Mouse (Mus musculus): ENCODE measurements at regions not wholly inside any gene's neighbourhood (a gene's known extent, or its start where the extent isn't known, plus 50 kb on each side); places are given as distances from the start of the nearest gene placed in this dataset.

DNA sequence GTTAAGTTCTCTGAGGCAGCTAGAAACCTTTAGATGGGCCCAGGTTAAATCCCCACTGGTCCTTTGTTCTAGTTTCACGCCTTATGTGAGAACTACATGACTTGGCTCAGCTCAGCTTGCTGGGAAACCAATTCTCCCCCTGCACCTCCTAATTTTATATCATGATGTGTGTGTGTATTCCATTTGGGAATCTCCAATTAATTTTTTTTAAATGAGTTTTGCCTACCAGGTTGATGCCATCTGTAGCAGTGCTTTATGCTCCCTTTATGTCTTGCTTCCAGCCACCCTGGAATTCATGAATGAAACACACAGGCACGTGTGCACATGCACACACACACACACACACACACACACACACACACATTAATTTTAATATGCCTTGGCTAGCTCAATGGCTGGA is 180.0 kb upstream of the Gli3 start:
- peak in 1 of 2 experiments; percentile 2 for DNase-seq

DNA sequence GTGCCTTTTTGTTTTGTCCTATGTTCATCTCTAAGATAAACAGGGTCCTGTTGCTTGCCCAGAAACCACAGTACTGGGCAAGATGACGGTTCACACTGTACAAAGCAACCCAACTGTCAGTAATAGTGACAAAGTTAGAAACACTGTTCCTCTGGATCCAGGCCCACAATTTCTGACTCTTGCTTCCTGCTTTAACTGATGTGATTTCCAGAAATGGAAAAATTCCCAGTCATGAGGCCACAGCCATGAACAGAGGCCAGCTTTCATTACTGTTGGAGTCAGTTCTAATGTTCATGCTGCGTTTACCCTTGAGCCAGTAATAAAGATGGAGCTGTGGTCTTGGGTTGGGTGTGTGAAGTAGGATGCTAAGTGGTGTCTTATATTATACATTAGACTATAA is 164.6 kb upstream of the Gli3 start:
- DNase-seq, result peak; percentile 3

GRCm38 (mm10) chr13:15325413-15325812 is 137.6 kb upstream of the Gli3 start:
- no peak for DNase-seq

GRCm38 (mm10) chr13:15326146-15326545 is 136.9 kb upstream of the Gli3 start:
- peak; percentile 58 to 66 for DNase-seq

- DNase-seq, result peak in 1 of 2 experiments; percentile 4
Observed at GRCm38 (mm10) chr13:15329561-15329960, 133.5 kb upstream of the Gli3 start.

DNA sequence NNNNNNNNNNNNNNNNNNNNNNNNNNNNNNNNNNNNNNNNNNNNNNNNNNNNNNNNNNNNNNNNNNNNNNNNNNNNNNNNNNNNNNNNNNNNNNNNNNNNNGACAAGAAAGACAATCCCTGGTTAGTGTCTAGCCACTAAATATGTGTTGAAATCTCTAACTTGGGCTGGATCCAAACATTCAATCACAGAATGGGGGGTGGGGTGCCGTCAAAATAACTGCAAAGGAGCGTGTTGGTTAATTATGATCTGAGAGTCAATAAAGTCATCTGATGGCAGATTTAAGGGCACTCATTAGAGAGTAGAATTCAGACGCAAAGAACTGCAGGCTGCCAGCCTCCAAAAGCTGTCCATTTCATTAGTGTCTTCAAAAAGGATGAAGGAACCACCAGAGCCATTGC is 119.6 kb upstream of the Gli3 start:
- no peak for DNase-seq

DNA sequence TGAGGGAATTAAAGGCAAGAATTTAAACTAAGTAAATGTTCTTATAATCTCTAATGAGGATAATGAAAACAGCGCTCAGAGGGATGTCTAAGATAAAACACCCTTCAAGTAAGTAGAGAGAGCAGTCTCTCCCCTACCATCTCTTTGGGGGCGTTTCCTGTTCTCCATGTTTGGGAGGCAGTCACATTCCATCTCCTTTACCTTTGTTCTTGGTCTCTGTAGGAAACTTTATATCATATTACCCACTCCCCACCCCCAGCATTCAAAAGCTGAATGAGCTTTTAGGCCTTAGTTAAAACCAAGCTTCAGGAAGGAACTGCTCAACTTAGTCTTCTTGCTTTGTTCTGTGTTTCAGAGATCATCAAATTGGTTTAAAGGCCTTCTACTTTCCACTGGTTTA is 116.2 kb upstream of the Gli3 start:
- DNase-seq, result no peak

DNA sequence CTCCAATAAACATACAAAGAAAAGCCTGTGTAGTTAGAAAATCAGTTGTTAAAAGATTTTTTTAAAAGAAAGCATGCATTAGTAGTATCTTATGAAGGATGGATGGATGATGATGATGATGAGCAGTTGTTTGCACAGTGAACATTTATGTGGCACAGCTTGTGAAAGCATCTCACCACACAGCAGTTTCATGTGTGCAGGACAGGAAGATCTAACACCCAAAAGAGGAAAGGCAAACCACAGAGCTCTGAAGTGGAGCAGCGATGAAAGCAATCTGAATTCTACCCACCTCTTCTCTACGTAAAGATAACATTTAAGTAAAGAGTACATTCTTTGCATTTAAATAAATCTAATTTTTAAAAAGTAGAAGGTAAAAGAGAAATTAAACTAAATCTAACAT is 96.6 kb upstream of the Gli3 start:
- DNase-seq, result no peak

GRCm38 (mm10) chr13:15380081-15380480 is 83.0 kb upstream of the Gli3 start:
- peak; percentile 65 to 72 for DNase-seq

DNA sequence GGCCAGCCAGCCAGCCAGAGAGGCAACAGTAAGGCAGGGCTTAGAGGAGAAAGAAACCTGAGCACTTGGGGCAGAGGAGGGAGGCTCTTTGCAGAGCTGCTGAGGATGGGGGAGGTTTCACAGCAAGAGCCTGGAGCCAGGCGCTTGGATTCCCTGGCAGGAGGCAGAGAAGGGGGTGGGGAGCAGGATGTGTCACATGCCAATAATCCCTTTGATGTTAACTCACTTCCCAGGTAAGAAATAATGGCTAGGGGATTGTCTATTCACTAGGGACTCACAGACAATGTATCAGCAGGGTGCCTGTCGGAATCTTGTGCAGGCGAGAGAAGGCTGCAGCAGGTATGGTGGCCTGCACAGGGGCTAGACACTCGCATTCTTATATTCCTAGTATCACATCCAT is 67.8 kb upstream of the Gli3 start:
- DNase-seq, result peak; percentile 5 to 14

DNA sequence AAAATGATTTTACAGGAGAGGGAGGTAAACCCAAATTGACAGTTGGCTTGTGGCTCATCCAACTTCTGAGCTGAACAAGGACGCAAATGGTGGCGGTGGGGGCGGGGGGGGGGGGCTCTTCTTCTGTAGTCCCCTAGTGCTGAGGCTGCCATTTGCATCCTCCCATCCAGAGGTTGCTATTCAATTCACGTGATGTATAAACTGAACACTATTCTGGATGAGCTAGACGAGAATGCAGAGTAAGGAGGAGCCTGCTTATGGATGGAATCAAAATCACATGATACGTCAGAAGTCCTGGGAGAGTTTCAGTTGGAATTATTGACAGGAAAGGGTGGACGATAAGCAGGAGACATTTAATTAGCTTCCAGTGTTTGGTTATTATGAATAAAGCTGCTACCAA is 67.3 kb upstream of the Gli3 start:
- DNase-seq, result no peak

DNA sequence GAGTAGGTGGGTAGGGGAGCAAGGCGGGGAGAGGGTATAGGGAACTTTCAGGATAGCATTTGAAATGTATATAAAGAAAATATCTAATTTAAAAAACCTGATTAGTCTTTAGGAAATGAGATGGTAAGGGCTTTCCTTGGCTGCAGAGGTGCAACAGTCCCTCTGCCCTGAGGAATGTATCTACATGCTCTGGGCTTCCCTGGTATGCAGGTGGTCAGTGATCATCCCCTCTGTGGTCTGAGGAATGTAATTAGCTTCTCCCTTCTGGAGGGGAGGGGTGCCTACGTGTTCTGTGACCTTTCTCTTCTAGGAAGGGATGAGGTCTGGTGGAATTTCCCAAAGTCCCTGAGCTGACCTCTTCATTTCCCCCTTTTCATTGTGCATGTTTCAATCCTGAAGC is 64.4 kb upstream of the Gli3 start:
- DNase-seq, result no peak
